Mouse (Mus musculus) midbrain, postnatal 0 days (tissue): ENCODE results near the gene Caskin1. TPM values are rescaled to one million over a fixed set of nuclear protein-coding genes. Genes with fewer than 3 reads are reported as not detected.

Source experiments
- ATAC-seq: fragments of 200-750 bp; cut with Nextera tagmentation; 2 replicates; pipeline ENCODE4 v1.8.0; 2017; ENCODE audit warnings: moderate number of reproducible peaks, mild to moderate bottlenecking, moderate TSS enrichment, moderate library complexity; ENCODE audit not compliant: low FRiP score
- DNase-seq: peaks from one replicate; pipeline ENCODE4 v3.0.0-alpha.2; 2015; ENCODE audit warnings: low spot score
- H3K27ac ChIP-seq: fragments of 300-500 bp; sonication (generic); 2 replicates; pipeline ENCODE4 v1.5.1; 2014; ENCODE audit warnings: low read depth, mild to moderate bottlenecking, low read length, mixed read lengths
- H3K27me3 ChIP-seq: fragments of 300-500 bp; sonication (generic); 2 replicates; pipeline ENCODE4 v1.6.1; 2014; ENCODE audit warnings: low read length, control low read depth, mixed read lengths; ENCODE audit not compliant: insufficient read depth
- H3K36me3 ChIP-seq: fragments of 300-500 bp; sonication (generic); 2 replicates; pipeline ENCODE4 v1.6.1; 2014; ENCODE audit warnings: low read length, control low read depth, mixed read lengths; ENCODE audit not compliant: insufficient read depth
- H3K4me1 ChIP-seq: fragments of 300-500 bp; sonication (generic); 2 replicates; pipeline ENCODE4 v1.6.1; 2014; ENCODE audit warnings: mild to moderate bottlenecking, control low read depth, antibody characterized with exemption, low read length, mixed read lengths; ENCODE audit not compliant: insufficient read depth
- H3K4me2 ChIP-seq: fragments of 300-500 bp; sonication (generic); 2 replicates; pipeline ENCODE4 v1.6.1; 2014; ENCODE audit warnings: low read depth, mild to moderate bottlenecking, low read length, mixed read lengths; ENCODE audit not compliant: poor library complexity, severe bottlenecking
- H3K4me3 ChIP-seq: fragments of 300-500 bp; sonication (generic); 2 replicates; pipeline ENCODE4 v1.5.1; 2014; ENCODE audit warnings: low read depth, mild to moderate bottlenecking, low read length, moderate library complexity
- H3K9ac ChIP-seq: fragments of 300-500 bp; sonication (generic); replicated peaks from 2 replicates; pipeline ENCODE4 v1.6.1; 2014; ENCODE audit warnings: mild to moderate bottlenecking, low read length, moderate library complexity, mixed read lengths; ENCODE audit not compliant: poor library complexity, severe bottlenecking
- H3K9me3 ChIP-seq: fragments of 300-500 bp; sonication (generic); 2 replicates; pipeline ENCODE4 v1.6.1; 2016; ENCODE audit warnings: low read length, control low read depth
- CTCF ChIP-seq: IDR thresholded peaks from 2 replicates; pipeline ENCODE4 v1.5.1; 2016; ENCODE audit warnings: antibody characterized with exemption, mild to moderate bottlenecking
- WGBS: fragments of 180-500 bp; shearing (Covaris S2); extraction: QIAGEN DNeasy Blood & Tissue Kit; methylation state at CpG from one replicate; pipeline ENCODE4 v1.1.7; 2014; 5-methylcytosine and 5-hydroxymethylcytosine counted together
- polyA plus RNA-seq: library from polyadenylated mRNA; unstranded; fragments of >200 nt; fragmentation: Nextera tagmentation; extraction: Ambion mirVana; gene quantifications from 2 replicates; pipeline ENCODE4 v1.2.1, GENCODE M21; 2015
- total RNA-seq: library from RNA; depleted of rRNA; stranded (reverse); fragments of >200 nt; gene quantifications from 2 replicates; pipeline ENCODE4 v1.2.3, GENCODE M21; 2014

Caskin1 gene
- total and polyA plus RNA-seq, 2 experiments from 2014 or later: 47.5 to 151 TPM

- TF ChIP-seq CTCF: no peak
- Histone ChIP-seq H3K27me3 (no peaks in the 10 kb centered on the region), H3K27ac (peak overlapping the region; percentile 8; the same call in 1 of the 2 replicates), H3K4me3 (no peak overlapping the region), H3K4me1 (peaks cover 4% of the 10 kb centered on the region), H3K9ac (no peak overlapping the region), H3K9me3 (no peaks in the 10 kb centered on the region), H3K4me2 (no peak overlapping the region), H3K36me3 (peaks cover 44% of the 10 kb centered on the region)
- ATAC-seq: no peak
- WGBS: 80% methylated on average over 3 of the region's 3 CpGs
- DNase-seq: peak; percentile 28
Measured at GRCm38 (mm10) chr17:24495443-24495842, 7.0 kb downstream of the Caskin1 start.

GRCm38 (mm10) chr17:24496026-24496425 lies 7.6 kb downstream of the Caskin1 start:
- Histone ChIP-seq H3K4me3 (no peak overlapping the region), H3K9me3 (no peaks in the 10 kb centered on the region), H3K27ac (0 out of 2 replicates have a peak overlapping the region, but pooled peaks have one; percentile 12), H3K4me2 (no peak overlapping the region), H3K36me3 (peaks cover 50% of the 10 kb centered on the region), H3K27me3 (no peaks in the 10 kb centered on the region), H3K9ac (no peak overlapping the region), H3K4me1 (no peaks in the 10 kb centered on the region; the same call in 1 of the 2 replicates)
- 80% methylated on average over 1 of the region's 1 CpGs for WGBS
- ATAC-seq (no peak), DNase-seq (no peak)
- no peak for TF ChIP-seq CTCF

GRCm38 (mm10) chr17:24502208-24502607 lies 13.8 kb downstream of the Caskin1 start:
- TF ChIP-seq CTCF: peak; percentile 40
- H3K9me3 ChIP-seq: no peaks in the 10 kb centered on the region
- no peak for DNase-seq
- H3K27ac ChIP-seq: no peak overlapping the region
- no peaks in the 10 kb centered on the region for H3K27me3 ChIP-seq
- no peak overlapping the region for H3K9ac ChIP-seq
- no peak overlapping the region for H3K4me2 ChIP-seq
- no peak for ATAC-seq
- peaks cover 89% of the 10 kb centered on the region for H3K36me3 ChIP-seq
- WGBS: 24% methylated on average over 11 of the region's 11 CpGs
- H3K4me3 ChIP-seq: no peak overlapping the region
- no peaks in the 10 kb centered on the region for H3K4me1 ChIP-seq

GRCm38 (mm10) chr17:24504085-24504484 lies 15.7 kb downstream of the Caskin1 start:
- Histone ChIP-seq H3K4me2 (no peak overlapping the region), H3K9me3 (no peaks in the 10 kb centered on the region), H3K27me3 (no peaks in the 10 kb centered on the region), H3K36me3 (peaks cover 90% of the 10 kb centered on the region), H3K9ac (no peak overlapping the region), H3K4me1 (no peaks in the 10 kb centered on the region), H3K27ac (no peak overlapping the region), H3K4me3 (no peak overlapping the region)
- ATAC-seq: no peak
- no peak for DNase-seq
- TF ChIP-seq CTCF: no peak
- 88% methylated on average over 10 of the region's 10 CpGs for WGBS

- no peak overlapping the region for H3K4me3 ChIP-seq
- 0 out of 2 replicates have a peak overlapping the region, but pooled peaks have one; percentile 8 for H3K9ac ChIP-seq
- no peak for DNase-seq
- 89% methylated on average over 30 of the region's 30 CpGs for WGBS
- no peaks in the 10 kb centered on the region for H3K4me1 ChIP-seq
- H3K27ac ChIP-seq: no peak overlapping the region
- no peaks in the 10 kb centered on the region for H3K9me3 ChIP-seq
- H3K27me3 ChIP-seq: no peaks in the 10 kb centered on the region
- TF ChIP-seq CTCF: no peak
- H3K36me3 ChIP-seq: peaks cover 92% of the 10 kb centered on the region
- H3K4me2 ChIP-seq: no peak overlapping the region
- no peak for ATAC-seq
Measured at GRCm38 (mm10) chr17:24505286-24505955, 17.0 kb downstream of the Caskin1 start.

DNA sequence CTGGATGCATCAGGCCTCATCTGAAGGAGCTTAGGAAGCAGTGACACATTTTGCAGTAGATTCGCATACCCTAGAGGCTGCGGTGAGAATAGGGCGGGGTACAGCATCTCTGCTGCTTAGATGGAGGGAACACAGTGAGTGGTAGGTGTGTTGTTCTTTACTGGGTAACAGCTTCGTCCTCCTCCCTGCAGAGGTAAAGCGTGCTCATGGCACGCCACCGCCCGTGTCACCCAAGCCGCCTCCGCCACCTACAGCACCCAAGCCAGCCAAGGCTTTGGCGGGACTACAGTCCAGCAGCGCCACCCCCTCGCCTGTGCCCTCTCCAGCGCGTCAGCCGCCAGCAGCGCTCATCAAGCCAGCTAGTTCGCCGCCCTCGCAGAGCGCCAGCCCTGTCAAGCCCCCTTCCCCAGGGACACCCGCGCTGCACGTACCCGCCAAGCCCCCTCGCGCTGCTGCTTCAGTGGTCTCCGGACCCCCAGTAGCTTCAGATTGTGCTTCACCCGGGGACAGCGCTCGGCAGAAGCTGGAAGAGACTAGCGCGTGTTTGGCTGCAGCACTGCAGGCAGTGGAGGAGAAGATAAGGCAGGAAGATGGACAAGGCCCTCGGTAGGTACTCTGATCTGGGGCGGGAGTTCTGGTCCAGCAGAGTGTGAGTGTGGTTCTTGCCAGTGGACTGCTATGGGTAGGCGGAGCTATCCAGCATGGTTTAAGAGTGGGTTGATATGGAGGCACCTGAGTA lies 18.1 kb downstream of the Caskin1 start:
- Histone ChIP-seq H3K36me3 (peaks cover 94% of the 10 kb centered on the region), H3K27me3 (no peaks in the 10 kb centered on the region), H3K4me2 (no peak overlapping the region), H3K27ac (peak overlapping the region; percentile 65), H3K4me3 (no peak overlapping the region), H3K9ac (no peak overlapping the region), H3K9me3 (no peaks in the 10 kb centered on the region), H3K4me1 (no peaks in the 10 kb centered on the region)
- DNase-seq: peak; percentile 50
- TF ChIP-seq CTCF: peak; percentile 8; the same call in 1 of the 2 replicates
- 29% methylated on average over 35 of the region's 36 CpGs for WGBS
- peak; percentile 14; the same call in 1 of the 2 replicates for ATAC-seq
